Mouse (Mus musculus) liver (tissue): ENCODE results near the gene Pck1.
"Not testable (repeated sequence)": the region's sequence is repeated elsewhere in the genome, so short reads cannot be mapped to it uniquely, and the experiment has no call there.

Experiments used
- DNase-seq: peaks from one replicate; pipeline ENCODE4 v3.0.0-alpha.2; 2020; ENCODE audit warnings: mixed read lengths

Pck1 gene

DNA sequence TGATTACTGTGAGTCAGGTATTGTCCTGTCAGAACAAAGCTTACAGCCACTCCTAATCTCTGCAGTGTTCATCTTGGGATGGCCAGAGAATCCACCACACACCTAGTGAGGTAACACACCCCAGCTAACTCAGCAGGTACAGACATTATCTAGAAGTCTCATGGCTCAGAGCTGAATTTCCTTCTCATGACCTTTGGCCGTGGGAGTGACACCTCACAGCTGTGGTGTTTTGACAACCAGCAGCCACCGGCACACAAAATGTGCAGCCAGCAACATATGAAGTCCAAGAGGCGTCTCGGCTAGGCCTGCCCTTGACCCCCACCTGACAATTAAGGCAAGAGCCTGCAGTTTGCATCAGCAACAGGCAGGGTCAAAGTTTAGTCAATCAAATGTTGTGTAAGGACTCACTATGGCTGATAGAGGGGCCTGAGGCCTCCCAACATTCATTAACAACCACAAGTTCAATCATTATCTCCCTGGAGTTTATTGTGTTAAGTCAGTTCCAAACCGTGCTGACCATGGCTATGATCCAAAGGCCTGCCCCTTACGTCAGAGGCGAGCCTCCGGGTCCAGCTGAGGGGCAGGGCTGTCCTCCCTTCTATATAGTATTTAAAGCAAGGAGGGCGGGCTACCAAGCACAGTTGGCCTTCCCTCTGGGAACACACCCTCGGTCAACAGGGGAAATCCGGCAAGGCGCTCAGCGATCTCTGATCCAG is at the start of gene Pck1:
Gene Pck1, plus strand, starts transcription at position 613 of the 716 bp plus-strand sequence.
- peak; percentile 28 for DNase-seq

DNA sequence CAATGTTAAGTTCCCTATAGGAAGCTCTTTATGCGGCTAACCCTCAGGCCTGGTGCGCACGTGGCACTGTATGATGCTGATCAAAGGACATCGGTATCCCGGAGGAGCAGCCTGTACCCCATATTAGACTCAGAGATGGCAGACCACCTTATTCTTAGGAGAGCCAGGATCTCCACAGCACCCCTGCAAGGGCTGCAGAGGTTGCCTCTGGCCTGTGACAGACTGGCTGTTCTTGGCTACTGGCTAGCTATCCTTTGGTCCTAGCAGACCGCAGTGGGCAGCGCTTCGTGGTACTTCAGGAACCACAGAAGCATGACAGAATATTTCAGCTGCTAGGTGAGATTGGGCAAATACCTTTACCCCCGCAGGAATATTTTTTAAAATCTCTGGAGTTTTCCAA is 46.4 kb upstream of the Pck1 start:
- DNase-seq = no peak

DNA sequence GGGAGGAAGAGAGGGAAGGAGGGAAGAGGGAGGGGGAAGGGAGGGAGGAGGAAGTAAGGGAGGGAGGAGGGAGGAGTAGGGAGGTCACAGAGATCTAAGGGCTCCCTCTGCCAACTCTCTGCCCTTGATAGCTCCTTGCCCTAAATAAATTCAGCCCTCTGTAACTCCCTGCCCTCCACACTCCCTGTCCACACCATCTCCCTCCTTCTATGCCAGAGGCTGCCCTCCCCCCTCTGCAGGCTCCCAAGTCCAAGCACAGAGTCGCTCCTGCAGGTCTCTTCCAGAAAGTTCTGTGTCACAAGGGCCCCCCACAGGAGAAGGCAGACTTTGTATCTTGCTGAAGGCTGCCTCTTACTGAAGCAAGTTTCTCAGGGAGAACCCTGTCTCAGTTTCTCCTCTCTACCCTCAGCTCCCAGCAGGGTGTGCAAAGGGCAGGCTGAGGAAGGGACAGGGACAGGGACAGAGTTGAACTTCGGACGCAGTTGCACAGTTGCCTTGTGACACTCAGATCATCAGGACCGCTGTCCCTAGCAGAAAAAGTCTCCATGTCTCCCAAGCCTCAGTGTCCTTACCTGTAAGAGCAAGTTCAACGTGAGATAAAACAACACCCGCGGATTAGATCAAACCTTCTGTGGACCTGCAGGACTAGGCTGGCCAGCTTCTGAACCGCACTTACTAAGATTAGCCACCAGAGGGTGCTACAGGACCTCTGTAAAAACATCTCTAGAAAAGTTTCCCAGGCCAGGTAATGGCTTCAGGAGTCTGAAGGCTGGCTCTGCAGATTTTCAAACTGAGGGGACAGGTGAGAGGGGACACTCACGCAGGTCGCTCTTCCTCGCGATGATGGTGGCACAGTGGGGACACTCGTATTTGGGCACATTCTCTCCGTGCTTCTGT is 45.7 kb upstream of the Pck1 start:
- DNase-seq = peak; percentile 57

DNA sequence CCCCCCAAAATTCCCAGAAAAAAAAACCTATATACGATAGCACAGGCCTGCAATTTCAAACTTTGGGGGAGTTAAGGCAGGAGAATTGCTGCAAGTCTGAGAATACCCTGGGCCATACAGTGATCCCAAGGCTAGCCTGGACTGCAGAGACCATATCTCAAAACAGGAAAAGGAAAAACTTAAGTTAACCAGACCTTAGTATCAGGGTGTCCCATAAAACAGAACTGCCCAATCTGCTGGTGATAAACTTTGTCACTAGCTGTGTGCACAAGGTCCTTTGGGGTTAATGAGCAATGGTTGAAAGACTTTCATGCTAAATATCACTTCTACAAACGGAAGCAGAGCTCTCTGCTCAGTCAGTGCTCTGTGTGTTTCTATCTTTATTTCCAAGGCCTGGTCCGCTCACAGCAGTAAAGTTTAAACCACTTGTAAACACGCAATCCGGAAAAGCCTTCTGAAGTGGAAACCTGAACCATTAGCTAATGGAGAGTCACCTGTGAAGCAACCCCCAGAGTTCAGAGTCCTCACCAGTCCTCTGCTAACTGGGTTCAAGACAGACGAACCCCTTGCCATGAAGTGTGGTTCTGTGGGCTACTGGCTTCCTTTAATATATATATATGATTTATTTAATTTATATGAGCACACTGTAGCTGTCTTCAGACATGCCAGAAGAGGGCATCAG is 44.2 kb upstream of the Pck1 start:
- no peak for DNase-seq

DNA sequence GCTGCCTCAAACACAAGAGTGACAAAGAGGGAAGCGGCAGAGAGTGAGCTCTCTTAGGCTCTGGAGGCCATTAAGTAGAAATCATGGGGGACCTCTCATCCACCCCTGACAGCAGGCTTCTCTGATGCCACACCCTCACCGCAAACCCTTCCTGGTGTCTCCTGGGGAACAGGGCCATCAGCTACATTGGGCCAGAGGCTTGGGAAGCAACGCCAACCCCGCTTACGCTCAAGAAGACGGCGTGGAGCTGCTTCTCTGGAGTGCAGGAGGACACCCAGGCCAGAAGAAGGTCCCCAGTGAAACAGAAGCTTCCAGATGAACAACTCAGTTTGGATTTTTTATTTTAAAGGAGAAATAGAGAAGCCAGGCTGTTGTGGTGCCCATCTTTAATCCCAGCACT is 43.3 kb upstream of the Pck1 start:
- DNase-seq = no peak

DNA sequence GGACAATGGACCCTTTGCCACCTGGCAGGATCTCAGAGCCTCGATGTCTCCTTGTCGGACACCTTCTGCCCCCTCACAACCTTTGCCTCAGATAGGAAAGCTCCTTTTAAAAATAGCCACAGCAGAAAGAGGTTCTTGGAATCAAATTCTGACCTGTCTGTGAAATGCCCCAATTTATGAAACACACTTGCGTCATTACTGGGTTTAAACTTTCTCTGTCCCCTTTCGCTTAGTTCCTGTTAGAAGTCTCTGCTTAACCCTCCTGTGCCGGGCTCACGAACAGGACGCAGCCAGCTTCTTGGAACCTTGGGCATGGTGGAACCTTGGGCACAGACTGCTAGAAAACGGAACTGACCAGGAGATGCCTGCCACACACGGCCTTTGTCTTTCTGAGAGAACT is 42.3 kb upstream of the Pck1 start:
- no peak for DNase-seq

DNA sequence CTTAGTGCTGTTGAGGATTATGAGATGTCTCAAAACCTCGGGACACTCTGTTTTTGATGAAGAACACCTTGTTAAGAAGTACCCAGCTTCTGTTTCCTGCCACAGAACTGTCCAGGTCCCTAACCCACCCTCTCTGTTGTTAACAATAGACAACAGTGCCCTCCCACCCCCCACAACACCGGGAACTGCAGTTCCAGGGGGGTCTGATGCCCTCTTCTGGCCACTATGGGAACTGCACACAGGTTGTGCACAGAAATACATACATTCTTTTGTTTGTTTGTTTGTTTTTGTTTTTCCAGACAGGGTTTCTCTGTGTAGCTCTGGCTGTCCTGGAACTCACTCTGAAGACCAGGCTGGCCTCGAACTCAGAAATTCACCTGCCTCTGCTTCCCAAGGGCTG is 39.1 kb upstream of the Pck1 start:
- not testable (repeated sequence) for DNase-seq

DNA sequence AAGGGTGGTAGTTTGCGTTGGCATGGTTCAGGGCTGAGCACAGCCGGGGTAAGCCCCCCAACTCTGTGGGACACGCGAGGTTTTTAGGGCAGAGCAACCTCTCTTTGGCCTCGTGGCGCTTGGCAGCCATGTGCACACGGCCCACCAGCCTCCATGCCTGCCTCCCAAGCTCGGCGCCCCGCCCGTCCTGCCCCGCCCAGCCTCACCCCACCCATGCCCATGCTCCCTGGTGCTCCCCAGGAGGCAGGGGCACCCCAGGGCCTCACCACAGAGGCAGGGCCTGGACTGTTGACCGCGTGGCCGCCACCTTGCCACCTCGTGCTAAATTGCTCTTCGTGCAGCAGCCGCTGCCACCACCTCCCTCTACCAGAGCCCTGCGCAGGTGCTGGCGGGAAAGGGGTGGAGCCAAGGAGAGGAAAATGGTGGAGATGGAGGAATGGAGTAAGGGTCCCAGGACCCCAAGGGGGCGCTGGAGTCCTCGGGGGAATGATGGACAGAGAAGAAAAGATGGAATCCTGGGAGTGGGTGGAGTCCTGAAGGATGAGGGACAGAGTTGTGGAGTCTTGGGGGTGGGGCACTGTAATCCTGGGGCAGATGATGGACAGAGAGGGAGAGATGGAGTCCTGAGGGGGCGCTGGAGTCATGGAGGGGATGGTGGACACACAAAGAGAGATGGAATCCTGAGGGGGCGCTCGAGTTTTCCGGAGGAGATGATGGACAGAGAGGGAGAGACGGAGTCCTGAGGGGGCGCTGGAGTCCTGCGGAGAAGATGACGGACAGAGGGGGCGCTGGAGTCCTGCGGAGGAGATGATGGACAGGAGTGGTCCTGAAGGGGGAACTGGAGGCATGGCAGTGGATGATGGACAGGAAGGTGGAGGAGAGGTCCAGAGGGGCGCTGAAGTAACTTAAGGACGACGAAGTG is 33.6 kb upstream of the Pck1 start, which contains the start of gene Ctcfl:
Gene Ctcfl, minus strand, starts transcription at position 503 of the 922 bp plus-strand sequence.
- DNase-seq = peak; percentile 57

DNA sequence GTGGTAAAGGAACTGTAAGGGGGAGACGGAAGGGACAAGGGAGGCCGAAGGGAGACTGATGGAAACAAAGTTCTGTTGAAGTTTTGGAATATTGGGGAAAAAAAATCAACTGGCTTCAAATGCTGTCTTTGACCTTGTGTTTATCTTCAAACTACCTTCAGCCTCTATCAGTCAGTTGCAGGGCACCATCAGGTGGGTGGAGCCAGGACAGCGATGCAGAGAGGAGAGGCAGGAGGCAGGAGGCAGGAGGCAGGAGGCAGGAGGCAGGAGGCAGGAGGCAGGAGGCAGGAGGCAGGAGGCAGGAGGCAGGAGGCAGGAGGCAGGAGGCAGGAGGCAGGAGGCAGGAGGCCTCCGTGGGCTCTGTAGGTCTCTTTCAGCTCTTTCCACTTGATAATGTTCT is 32.7 kb upstream of the Pck1 start:
- peak; percentile 83 for DNase-seq

DNA sequence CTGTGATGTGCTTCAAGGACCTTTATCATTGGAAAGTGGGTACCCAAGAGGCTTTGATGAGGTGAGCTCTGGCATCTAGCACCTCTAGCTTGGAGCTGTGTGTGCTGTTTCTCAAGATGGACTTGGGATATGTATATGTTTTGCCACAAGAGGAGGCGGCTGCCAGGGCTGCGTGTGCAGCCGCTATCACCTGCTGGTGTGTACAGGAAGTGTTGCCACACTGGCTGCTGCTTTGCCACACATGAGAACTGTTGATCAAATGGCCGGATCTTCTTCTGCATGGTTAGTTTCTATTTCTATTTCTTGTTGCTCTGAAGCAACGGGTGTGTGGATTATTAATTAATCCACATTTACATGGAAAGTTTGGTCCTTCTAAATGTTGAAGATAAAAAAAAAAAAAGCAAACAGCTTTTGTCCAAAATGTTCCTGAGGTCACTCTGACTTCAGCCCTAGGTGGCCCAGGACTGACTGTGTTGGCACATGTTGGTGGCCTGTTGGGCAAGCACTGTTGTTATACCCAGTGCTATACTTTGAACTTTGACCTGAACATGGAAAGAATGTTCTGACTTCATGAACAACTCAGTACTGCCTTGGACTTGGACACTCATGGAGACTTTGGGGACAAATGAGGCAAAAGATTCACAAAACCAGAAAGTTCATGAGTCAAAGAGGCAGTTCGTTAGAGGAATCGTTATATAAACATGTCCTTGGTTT is 28.7 kb upstream of the Pck1 start:
- DNase-seq = no peak

DNA sequence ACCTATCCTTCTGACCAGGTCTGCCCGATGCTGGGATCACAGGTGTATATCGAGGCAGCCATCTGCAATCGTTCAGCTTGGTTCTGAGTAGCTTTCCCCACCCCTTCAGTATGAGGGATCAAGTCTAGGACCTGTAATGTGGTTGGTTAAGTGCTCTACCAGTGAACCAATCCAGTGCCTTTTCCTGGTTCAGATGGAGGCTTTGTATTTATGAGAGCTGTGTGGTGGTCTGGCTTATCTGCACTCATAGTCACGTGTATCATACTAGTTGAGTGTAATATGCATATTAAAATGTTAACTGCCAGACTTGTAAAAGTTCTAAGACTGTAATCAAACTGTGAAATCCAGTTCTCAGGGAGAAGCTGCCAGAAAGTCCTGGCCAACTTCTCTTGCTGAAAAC is 26.5 kb upstream of the Pck1 start:
- DNase-seq = no peak

DNA sequence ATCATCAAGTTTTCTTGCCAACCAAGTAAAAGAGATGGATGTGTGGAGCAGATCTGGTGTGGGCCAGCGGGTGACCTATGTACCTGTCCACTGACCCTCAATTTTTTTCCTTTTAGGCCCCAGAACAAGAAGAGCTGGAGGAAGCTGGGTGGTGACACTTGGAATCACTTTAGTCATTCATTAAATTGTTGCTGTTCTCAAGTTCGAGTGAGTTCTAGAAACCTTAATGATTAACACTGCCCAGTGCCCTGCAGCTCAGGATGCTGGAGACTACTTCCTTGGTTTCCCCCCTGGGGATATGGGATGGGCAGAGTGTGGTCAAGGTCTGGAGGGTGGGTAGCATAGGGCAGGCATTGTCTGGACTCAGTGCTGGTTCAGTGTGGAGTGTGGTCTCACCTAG is 23.7 kb upstream of the Pck1 start:
- no peak for DNase-seq

DNA sequence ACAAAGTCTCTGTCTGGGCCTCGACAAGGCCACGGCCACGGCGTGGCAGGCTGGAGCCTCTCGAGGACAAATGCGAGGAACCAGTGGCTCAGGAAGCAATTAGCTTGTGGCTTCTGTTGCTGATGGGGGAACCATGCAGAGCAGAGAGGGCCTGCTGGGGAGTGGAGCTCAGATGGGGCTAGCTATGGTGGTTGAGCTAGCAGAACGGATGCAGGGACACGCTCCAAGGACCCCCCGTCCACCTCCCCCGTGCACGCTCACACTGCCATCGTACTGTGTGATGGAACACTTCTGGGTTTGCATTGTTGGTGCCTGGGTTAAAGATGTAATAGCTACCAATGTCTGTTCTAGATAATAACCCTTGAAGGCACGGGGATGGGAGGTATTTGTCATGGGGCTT is 20.6 kb upstream of the Pck1 start:
- DNase-seq = no peak

DNA sequence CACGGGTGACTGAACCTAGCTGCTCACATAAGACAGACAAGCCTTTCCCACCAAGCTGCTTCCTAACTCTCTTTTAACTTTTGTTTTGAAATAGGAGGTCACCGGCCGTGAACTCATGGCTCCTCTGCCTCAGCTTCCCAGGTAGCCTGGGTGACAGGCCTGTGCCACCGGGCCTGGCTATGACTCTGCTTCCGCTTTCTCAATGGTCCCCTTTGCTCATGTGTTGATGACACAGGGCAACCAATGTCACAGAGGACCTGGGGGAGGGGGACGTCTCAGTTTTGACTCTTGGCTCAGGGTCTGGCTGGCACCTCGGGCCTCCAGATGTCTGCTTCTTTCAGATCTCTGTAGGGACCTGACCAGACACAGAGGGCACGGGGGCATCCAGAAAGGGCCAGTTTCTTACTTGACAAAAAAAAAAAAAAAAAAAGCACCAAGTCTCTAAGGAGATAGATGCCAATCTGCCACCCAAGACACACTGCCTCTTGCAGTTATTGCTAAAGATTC is 20.0 kb upstream of the Pck1 start:
- DNase-seq = no peak

DNA sequence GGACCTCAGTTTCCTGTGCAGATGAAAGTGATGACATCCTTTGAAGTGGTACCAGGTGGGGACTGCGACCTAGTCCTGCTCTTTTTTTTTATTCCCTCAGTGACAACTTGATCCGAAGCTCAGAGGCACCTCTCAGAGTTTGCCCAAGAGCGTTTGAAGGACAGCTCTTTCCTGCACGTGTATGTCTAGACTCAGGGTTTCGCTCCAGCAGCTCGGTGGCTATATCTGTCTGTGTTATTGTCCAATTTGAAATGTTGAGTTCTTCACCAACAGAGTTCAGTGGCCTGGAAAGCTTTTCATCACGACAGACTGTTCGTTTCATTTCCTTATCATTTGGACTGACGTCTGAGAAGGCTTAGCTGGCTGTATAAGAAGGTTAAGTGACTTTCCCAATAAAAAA is 18.2 kb upstream of the Pck1 start:
- no peak for DNase-seq

DNA sequence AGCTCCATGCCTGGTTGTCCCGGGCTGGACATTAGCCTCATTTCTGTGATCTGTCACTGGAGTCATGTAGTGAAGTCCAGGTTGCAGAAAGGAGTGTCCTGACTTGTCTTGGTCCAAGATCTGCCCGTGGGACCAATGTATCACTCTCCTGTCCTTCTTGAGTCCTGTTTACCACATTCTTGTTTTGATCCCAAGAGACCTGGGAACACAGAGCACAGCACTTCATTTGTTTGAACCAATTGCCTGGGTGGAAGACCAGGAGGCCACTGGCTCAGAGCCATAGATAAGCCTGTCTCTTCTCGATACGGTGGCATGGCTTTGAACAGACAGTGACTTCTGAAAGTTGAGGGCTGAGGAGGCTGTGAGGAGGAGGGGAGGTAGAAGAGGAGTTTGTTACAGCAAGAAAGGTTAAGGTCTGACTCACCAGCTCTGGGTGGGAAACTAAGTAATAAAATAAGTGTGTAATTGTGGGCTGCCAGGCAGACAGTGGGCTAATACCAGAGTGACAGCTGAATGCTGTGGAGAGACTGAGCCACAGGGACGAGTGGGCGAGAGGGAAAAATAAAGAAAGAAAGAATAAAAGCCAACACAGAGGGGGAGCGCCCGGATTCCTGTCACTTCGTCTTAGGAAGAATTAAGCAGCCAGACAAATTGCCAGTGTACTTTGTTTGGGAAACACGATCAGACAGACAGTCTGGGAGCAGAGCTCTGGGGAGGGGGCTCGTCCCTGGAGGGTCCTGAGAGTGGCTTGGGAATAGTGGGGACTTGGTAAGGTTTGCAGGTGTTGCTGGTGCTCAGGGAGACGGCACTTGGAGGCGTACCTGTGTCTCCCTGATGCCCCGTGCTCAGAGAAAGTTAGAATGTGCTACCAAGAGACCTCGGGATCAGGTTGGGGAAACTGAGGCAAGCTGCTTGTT is 14.3 kb upstream of the Pck1 start:
- DNase-seq = no peak

DNA sequence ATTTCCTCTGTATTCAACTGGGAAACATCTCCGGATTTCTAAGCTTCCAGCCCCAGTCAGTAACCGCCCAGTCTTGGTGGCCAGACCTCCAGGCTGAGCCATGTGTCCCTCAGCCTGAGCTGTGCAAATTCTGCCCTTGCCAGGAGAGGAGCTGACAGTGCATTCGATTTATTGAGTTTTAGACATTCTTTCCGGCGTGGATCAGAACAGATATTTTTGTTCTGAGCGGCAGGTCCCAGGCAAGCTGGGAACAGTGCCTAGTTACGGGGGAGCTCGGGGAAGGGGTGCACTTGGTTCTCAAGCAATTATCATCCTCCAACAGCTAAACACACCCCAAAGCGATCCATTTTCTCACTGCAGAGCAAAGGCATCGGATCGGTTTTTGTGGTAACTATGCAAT is 9.2 kb upstream of the Pck1 start:
- DNase-seq = no peak

DNA sequence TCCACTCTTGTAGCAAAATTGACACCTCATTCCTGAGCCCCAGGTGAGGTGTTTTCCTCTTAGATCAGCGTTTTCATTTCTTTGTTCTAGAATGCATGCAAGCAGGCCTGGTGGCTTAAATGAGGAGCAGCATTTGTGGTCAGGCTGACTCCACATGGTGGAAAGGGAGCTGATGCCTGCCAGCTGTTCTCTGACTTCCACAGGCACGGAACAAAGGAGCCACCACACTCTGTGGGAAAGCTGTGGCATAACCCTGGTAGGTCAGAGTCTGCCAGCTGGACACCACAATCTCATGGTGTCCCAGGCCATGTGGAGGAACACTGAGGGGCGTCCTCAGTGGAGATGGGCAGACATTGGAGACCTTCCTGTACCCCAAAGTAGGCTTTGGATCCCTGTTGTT is 7.0 kb upstream of the Pck1 start:
- DNase-seq = no peak

DNA sequence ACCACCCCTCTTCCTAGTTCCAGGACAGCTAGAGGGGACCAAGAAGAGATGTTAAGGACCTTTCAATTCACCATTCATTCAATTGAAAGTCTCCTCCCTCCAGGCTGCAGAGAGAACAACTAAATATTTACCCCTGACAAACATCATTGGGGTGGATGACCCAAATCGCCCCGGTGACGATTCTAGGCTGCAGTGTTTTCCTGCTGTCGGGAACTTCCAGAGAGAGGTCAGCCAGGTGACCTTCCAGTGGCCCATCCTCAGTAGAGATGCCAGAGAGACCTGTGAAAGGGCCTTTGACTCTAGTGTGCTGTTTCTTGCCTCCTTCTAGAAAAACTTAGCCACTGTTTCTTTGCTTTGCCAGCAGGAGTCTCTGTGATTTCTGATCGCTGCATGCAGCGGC is 6.1 kb upstream of the Pck1 start:
- peak; percentile 22 for DNase-seq

DNA sequence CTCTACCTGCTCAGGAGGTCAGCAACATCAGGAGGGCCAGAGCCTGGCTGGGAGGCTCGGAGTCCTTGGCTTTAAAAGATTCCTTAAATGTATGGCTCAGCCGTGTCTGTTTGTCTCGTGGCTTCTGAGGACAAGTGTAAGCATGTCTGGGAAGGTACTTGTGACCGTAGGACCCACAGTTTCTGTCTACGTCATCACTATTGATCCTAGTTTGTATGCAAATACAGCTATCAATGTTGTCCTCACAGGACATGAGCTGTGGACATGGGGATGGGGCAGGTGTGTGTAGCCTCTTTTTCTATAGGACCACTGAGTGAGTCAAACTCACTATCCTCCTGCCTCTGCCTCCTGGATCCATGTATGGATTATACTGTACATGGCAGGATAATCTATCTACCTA is 4.8 kb upstream of the Pck1 start:
- no peak for DNase-seq

DNA sequence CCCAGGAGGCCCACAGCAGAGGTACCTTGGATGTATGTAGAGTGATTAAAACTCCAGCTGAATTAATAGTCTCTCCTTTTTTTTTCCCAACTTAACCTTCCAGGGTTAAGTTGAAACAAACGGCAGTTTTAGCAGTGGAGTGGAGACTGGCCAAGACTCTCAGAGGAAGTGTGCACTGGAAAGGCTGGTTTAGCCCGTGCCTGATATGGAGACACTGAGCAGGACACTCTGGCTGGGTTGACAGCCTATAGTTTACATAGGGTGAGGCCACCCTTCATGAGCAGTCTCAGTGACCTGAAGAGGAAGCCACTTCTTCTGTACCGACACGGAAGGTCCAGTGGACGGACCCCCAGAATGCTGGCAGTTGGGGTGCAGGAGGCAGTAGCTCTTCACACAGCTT is 1.5 kb upstream of the Pck1 start:
- DNase-seq = no peak
